Mouse (Mus musculus) adipocyte (in vitro differentiated cells): Measurements from ENCODE around the gene Dusp27.

Experiments
- DNase-seq: peaks from one replicate; pipeline ENCODE4 v3.0.0-alpha.2; 2016; ENCODE audit warnings: low spot score

Gene Dusp27

GRCm38 (mm10) chr1:166102920-166103608 lies 24.7 kb downstream of the Dusp27 start:
- DNase-seq, result no peak

- no peak for DNase-seq
These were observed 29.6 kb downstream of the Dusp27 start for GRCm38 (mm10) chr1:166098120-166098519.

GRCm38 (mm10) chr1:166094462-166094861 lies 33.3 kb downstream of the Dusp27 start:
- DNase-seq, result no peak

- no peak for DNase-seq
These were observed 37.4 kb downstream of the Dusp27 start for GRCm38 (mm10) chr1:166090306-166090705.

- no peak for DNase-seq
These were observed 38.0 kb downstream of the Dusp27 start for GRCm38 (mm10) chr1:166089739-166090138.

GRCm38 (mm10) chr1:166089337-166089736 lies 38.4 kb downstream of the Dusp27 start:
- no peak for DNase-seq

GRCm38 (mm10) chr1:166088446-166089170 lies 39.1 kb downstream of the Dusp27 start:
- DNase-seq, result no peak

GRCm38 (mm10) chr1:166077052-166077735 lies 50.5 kb downstream of the Dusp27 start:
- peak; percentile 14 for DNase-seq

- no peak for DNase-seq
These were observed 59.8 kb downstream of the Dusp27 start for GRCm38 (mm10) chr1:166067856-166068440.

- DNase-seq, result no peak
These were observed 63.9 kb downstream of the Dusp27 start for GRCm38 (mm10) chr1:166063870-166064269.

GRCm38 (mm10) chr1:166061532-166061931 lies 66.2 kb downstream of the Dusp27 start:
- DNase-seq, result no peak

- DNase-seq, result no peak
These were observed 67.3 kb downstream of the Dusp27 start for GRCm38 (mm10) chr1:166060406-166060805.

GRCm38 (mm10) chr1:166056098-166056756 lies 71.5 kb downstream of the Dusp27 start:
- no peak for DNase-seq

GRCm38 (mm10) chr1:166053285-166053955 lies 74.3 kb downstream of the Dusp27 start:
- DNase-seq, result no peak

- no peak for DNase-seq
These were observed 78.5 kb downstream of the Dusp27 start for GRCm38 (mm10) chr1:166049046-166049827.

GRCm38 (mm10) chr1:166048230-166048911 lies 79.4 kb downstream of the Dusp27 start:
- DNase-seq, result no peak
